Mouse (Mus musculus) embryonic fibroblast, embryonic 13.5 days (primary cell): ENCODE measurements at regions not wholly inside any gene's neighbourhood (a gene's known extent, or its start where the extent isn't known, plus 50 kb on each side); places are given as distances from the start of the nearest gene placed in this dataset.

Experiments
- H3K27ac ChIP-seq: 2 replicates; pipeline ENCODE4 v1.5.1; 2012; ENCODE audit warnings: low read length, control low read depth, inconsistent platforms; ENCODE audit not compliant: insufficient read depth
- H3K4me1 ChIP-seq: 2 replicates; pipeline ENCODE4 v1.6.1; 2011; ENCODE audit warnings: low read length; ENCODE audit not compliant: control insufficient read depth, insufficient read depth
- H3K4me3 ChIP-seq: 2 replicates; pipeline ENCODE4 v1.5.1; 2011; ENCODE audit warnings: mild to moderate bottlenecking, control low read depth, low read length; ENCODE audit not compliant: insufficient read depth
- CTCF ChIP-seq: IDR thresholded peaks from 2 replicates; pipeline ENCODE4 v1.5.1; 2011; ENCODE audit warnings: mild to moderate bottlenecking, control low read depth, low read length, moderate library complexity, borderline replicate concordance; ENCODE audit not compliant: insufficient read depth
- POLR2A ChIP-seq: IDR thresholded peaks from 2 replicates; pipeline ENCODE4 v1.6.1; 2011; ENCODE audit warnings: low read depth, mild to moderate bottlenecking, control low read depth, low read length, moderate library complexity

- H3K4me1 ChIP-seq, result 0 out of 2 replicates have a peak, but pooled peaks cover 2% of the 10 kb centered on the region
- peak; percentile 71 for TF ChIP-seq POLR2A
- no peak for TF ChIP-seq CTCF
- H3K27ac ChIP-seq, result peak overlapping the region; percentile 55
- H3K4me3 ChIP-seq, result 0 out of 2 replicates have a peak overlapping the region, but pooled peaks have one; percentile 1
Observed at GRCm38 (mm10) chr6:91617031-91617596, 66.7 kb upstream of the Slc6a6 start.

- H3K27ac ChIP-seq, result no peak overlapping the region
- no peak for TF ChIP-seq CTCF
- no peak for TF ChIP-seq POLR2A
- no peak overlapping the region for H3K4me3 ChIP-seq
- 0 out of 2 replicates have a peak, but pooled peaks cover 2% of the 10 kb centered on the region for H3K4me1 ChIP-seq
Observed at GRCm38 (mm10) chr6:91617685-91618084, 66.2 kb upstream of the Slc6a6 start.

GRCm38 (mm10) chr6:91619009-91619408 is 64.8 kb upstream of the Slc6a6 start:
- H3K4me1 ChIP-seq, result 0 out of 2 replicates have a peak, but pooled peaks cover 2% of the 10 kb centered on the region
- H3K4me3 ChIP-seq, result no peak overlapping the region
- no peak overlapping the region for H3K27ac ChIP-seq
- TF ChIP-seq CTCF (no peak), POLR2A (no peak)

GRCm38 (mm10) chr6:91619735-91620732 is 63.8 kb upstream of the Slc6a6 start:
- no peak overlapping the region for H3K27ac ChIP-seq
- H3K4me1 ChIP-seq, result 0 out of 2 replicates have a peak, but pooled peaks cover 2% of the 10 kb centered on the region
- TF ChIP-seq CTCF (no peak), POLR2A (no peak)
- H3K4me3 ChIP-seq, result no peak overlapping the region

- 0 out of 2 replicates have a peak, but pooled peaks cover 2% of the 10 kb centered on the region for H3K4me1 ChIP-seq
- TF ChIP-seq CTCF (no peak), POLR2A (no peak)
- H3K4me3 ChIP-seq, result no peak overlapping the region
- no peak overlapping the region for H3K27ac ChIP-seq
Observed at GRCm38 (mm10) chr6:91621437-91621836, 62.4 kb upstream of the Slc6a6 start.

GRCm38 (mm10) chr6:91622425-91622824 is 61.4 kb upstream of the Slc6a6 start:
- Histone ChIP-seq H3K27ac (no peak overlapping the region), H3K4me1 (0 out of 2 replicates have a peak, but pooled peaks cover 1% of the 10 kb centered on the region), H3K4me3 (no peak overlapping the region)
- no peak for TF ChIP-seq POLR2A
- TF ChIP-seq CTCF, result no peak

GRCm38 (mm10) chr6:91623646-91624045 is 60.2 kb upstream of the Slc6a6 start:
- Histone ChIP-seq H3K27ac (no peak overlapping the region), H3K4me3 (no peak overlapping the region), H3K4me1 (no peaks in the 10 kb centered on the region)
- no peak for TF ChIP-seq CTCF
- TF ChIP-seq POLR2A, result no peak

- Histone ChIP-seq H3K4me1 (no peaks in the 10 kb centered on the region), H3K4me3 (no peak overlapping the region), H3K27ac (no peak overlapping the region)
- no peak for TF ChIP-seq CTCF
- TF ChIP-seq POLR2A, result no peak
Observed at GRCm38 (mm10) chr6:91629230-91629629, 54.6 kb upstream of the Slc6a6 start.

GRCm38 (mm10) chr6:91631261-91631660 is 52.6 kb upstream of the Slc6a6 start:
- Histone ChIP-seq H3K4me3 (no peak overlapping the region), H3K4me1 (no peaks in the 10 kb centered on the region), H3K27ac (no peak overlapping the region)
- TF ChIP-seq CTCF (no peak), POLR2A (no peak)
